Mouse (Mus musculus): Measurements from ENCODE around the gene Sorl1.

DNA sequence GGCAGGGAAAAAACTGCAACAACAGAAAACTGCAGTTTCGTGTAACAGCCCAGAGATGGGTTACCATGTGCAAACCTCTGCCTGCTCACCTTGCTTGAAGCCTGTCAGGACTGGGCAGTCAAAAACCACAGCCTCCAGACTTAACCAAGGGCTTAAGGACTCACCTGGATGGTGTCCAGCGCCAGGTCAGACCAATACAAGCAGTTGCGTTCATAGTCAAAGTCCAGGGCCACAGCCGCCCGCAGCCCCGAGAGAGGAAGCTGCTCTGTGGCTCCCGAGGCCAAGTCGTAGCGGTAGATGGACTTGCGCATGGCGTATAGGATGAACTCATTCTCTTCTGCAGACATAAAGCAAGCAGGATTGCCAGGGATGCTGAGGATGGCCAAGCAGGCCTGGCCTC, 87.2 kb downstream of the Sorl1 start:
- TF ChIP-seq CTCF (IDR thresholded peaks at IDR 0.05; ENCODE audit: control insufficient read depth, insufficient read depth, low read length): no peak
- no peak for TF ChIP-seq POLR2A (IDR thresholded peaks at IDR 0.05; ENCODE audit: borderline replicate concordance, control insufficient read depth, low read depth, low read length)

Measured in bone marrow, adult 2 months (tissue).